Mouse (Mus musculus): ENCODE measurements around the gene Lmnb2. TPM values are rescaled to one million over a fixed set of nuclear protein-coding genes. Genes with fewer than 3 reads are reported as not detected.

The Lmnb2 gene
- total RNA-seq, 2 experiments from 2014 or later: 20.8 to 21.9 TPM

- no peak for DNase-seq (ENCODE audit: low spot score in 2 of 2)
- Histone ChIP-seq H3K4me3 (peak overlapping the region; percentile 94), H3K27ac (peak overlapping the region; percentile 97)
- TF ChIP-seq CTCF (conservative IDR thresholded peaks at IDR 0.05): no peak
These were observed 18.3 kb downstream of the Lmnb2 start for GRCm38 (mm10) chr10:80899591-80900317.

DNA sequence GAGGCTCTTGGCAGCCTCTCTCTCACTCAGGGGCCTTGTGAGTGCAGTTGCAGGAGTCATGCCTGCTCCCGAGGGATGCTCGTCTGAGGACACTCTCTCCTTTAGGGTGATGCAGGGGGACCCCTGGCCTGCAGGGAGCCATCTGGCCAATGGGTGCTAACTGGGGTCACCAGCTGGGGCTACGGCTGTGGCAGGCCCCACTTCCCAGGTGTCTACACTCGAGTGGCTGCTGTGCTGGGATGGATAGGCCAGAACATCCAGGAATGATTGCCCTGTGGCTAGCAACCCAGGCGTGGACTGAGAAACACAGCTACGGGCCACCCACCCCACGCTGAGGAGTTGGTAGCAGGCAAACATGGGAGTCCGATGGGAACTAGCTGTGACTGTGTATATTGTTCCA is 19.0 kb downstream of the Lmnb2 start:
- TF ChIP-seq CTCF (conservative IDR thresholded peaks at IDR 0.05): no peak
- peak in 1 of 2 experiments; percentile 16 for DNase-seq (ENCODE audit: low spot score in 2 of 2)
- Histone ChIP-seq H3K4me3 (peak overlapping the region; percentile 94; the same call in 1 of the 2 replicates), H3K27ac (peak overlapping the region; percentile 92; the same call in 1 of the 2 replicates)

DNA sequence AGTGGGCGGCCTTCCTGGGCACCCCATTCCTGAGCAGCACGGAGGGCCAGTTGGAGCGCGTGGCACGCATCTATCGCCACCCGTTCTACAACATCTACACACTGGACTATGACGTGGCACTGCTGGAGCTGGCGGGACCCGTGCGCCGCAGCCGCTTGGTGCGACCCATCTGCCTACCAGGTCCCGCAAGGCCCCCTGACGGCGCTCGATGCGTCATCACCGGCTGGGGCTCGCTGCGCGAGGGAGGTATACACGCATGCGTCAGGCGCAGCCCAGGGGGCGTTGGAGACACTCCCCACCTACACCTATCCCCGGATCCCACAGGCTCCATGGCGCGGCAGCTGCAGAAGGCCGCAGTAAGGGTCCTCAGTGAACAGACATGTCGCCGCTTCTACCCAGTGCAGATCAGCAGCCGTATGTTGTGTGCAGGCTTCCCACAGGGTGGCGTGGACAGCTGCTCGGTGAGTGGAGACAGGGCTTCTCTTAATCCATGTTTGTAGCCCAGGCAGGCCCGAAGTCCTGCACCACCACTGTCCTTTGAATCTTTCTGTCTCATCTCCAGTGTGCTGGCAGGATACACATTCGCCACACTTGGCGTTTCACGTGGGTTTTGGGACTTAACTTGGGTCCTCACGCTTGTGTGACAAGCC is 20.1 kb downstream of the Lmnb2 start:
- peak; percentile 77 to 81 for DNase-seq (ENCODE audit: low spot score in 2 of 2)
- Histone ChIP-seq H3K4me3 (peak overlapping the region; percentile 44), H3K27ac (peak overlapping the region; percentile 92)
- TF ChIP-seq CTCF (conservative IDR thresholded peaks at IDR 0.05): no peak; the same call in 1 of the 2 replicates

DNA sequence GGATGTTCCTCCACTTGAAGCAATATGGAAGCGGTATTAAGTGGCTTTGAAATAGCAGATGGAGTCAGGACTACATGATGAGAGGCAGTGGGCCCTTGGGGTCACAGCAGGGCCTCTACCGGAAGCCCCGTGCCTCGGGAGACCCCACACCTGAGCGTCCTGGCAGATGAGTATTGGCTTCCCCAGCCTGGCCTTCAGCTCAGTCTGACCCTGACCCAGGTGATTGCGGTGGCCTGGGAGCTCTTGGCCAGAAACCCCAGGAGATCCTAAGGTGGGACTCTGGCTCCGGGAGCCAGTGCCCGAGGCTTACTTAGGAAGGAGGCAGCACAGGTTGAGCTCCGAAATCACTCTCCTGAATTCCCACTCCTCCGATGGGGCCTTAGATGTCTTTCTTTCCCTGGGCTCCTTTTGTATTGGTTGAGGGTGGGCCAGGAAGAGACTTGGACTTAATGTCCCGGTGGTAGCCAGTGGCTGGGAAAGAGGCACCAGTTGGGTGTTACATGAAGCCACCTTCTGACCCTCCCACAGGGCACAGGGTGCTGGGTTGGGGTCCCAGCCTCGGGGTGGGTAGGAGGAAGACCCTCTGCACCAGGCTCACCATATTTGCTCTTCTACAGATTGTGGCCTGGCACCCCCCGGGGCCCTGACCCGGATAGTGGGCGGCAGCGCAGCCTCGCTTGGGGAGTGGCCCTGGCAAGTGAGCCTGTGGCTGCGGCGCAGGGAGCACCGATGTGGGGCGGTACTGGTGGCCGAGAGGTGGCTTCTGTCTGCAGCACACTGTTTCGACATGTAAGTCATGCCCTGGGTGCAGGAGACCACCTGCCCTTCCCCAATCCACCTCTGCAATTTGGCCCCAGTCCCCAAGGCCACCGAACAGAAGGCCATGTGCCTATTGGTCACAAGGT is 21.2 kb downstream of the Lmnb2 start:
- no peak for TF ChIP-seq CTCF (conservative IDR thresholded peaks at IDR 0.05)
- Histone ChIP-seq H3K4me3 (no peak overlapping the region), H3K27ac (peak overlapping the region; percentile 92)
- no peak for DNase-seq (ENCODE audit: low spot score in 2 of 2)

DNA sequence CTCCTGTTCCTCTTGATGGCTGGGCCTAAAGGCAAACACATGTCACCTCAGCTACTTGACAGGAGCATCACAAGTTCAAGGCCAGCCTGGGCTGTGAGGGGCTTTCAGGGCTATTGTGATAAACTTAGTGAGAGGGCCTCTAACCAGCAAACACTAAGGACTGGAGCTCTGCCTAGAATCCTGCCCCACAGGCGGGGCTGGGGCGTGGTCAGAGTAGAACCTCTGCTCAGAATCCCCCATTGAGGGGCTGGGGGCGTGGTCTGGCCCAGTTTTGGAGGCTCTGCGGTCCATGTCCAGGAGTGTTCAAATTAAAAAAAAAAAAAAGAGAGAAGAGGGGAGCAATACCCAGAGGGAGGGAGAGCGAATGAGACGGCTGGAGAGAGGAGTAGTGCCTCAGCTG is 22.3 kb downstream of the Lmnb2 start:
- no peak for DNase-seq (ENCODE audit: low spot score in 2 of 2)
- TF ChIP-seq CTCF (conservative IDR thresholded peaks at IDR 0.05): no peak
- no peak overlapping the region for H3K27ac ChIP-seq
- no peak overlapping the region for H3K4me3 ChIP-seq

DNA sequence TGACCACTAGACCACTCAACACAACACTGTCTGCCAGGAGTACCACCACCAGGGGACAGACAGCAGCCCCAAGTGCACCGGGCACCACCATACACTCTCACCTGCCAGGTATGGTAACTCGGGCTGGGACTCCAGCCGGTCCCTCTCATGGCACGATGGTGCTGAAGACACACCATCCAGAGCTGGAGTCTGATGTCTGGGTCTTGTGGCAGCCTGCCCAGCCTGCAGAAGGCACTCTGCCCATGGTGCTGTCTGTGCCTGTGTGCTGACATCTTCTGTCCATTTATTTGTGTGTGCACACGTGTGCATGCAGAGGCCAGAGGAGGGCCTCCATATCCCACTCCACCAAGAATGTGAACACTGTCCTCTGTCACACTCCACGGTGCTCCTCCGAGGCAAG is 22.9 kb downstream of the Lmnb2 start:
- TF ChIP-seq CTCF (conservative IDR thresholded peaks at IDR 0.05): no peak
- Histone ChIP-seq H3K4me3 (no peak overlapping the region), H3K27ac (no peak overlapping the region)
- DNase-seq (ENCODE audit: low spot score in 2 of 2): no peak

- DNase-seq (ENCODE audit: low spot score in 2 of 2): no peak
- Histone ChIP-seq H3K4me3 (no peak overlapping the region), H3K27ac (no peak overlapping the region)
- no peak for TF ChIP-seq CTCF (conservative IDR thresholded peaks at IDR 0.05)
These were observed 30.9 kb downstream of the Lmnb2 start for GRCm38 (mm10) chr10:80887181-80887580.

DNA sequence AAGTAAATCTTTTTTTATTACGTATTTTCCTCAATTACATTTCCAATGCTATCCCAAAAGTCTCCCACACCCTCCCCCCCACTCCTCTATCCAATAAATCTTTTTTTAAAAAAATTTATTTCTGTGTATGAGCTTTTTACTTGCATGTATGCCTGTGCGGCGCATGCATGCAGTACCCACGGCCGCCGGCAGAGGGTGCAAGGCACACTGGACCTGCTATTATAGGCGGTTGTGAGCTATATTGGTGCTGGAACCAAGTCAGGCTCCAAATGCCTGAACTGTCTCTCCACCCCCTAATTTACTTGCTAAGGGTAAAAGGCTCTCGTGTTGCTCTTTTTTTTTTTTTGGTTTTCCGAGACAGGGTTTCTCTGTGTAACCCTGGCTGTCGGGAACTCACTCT is 36.7 kb downstream of the Lmnb2 start:
- H3K4me3 ChIP-seq: no peak overlapping the region
- DNase-seq (ENCODE audit: low spot score in 2 of 2): peak in 1 of 2 experiments; percentile 64
- H3K27ac ChIP-seq: no peak overlapping the region
- TF ChIP-seq CTCF (conservative IDR thresholded peaks at IDR 0.05): peak; percentile 77

DNA sequence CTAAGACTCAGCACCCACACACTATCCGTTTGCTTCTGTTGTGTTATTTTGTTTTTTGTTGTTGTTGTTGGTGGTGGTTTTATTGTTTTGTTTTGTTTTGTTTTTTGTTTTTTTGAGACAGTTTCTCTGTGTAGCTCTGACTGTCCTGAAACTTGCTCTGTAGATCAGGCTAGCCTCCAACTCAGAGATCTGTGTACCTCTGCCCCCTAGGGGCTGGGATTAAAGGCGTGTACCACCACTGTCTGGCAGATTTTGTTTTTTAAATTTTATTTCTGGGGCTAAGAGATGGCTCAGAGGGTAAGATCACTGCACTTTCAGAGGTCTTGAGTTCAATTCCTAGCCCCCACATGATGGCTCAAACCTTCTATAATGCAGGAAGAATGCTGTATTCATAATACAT is 37.1 kb downstream of the Lmnb2 start:
- Histone ChIP-seq H3K4me3 (no peak overlapping the region), H3K27ac (no peak overlapping the region)
- no peak for DNase-seq (ENCODE audit: low spot score in 2 of 2)
- TF ChIP-seq CTCF (conservative IDR thresholded peaks at IDR 0.05): no peak

DNA sequence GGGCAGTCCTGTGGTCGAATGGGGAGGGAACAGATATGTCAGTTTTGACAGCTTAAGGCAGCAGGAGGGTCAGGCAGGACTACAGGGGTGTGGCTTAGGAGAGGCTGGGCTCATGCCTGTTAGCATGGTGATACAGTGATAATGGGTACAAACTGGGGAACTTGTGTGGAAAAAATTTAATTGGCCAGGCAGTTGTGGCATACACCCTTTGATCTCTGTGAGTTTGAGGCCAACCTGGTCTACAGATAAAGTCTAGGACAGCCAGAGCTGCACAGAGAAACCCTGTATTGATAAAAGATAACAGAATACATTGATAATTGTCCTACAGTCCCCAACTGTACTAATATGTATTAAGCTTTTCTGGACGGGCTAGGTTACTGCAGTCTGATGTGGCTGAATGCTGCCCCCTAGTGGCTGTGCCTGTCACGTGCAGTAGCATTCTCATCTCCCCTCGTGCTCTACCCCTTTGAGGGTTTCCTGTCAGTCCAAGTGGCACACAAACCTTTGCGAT is 37.9 kb downstream of the Lmnb2 start:
- no peak overlapping the region for H3K27ac ChIP-seq
- no peak overlapping the region for H3K4me3 ChIP-seq
- peak in 1 of 2 experiments; percentile 76 for DNase-seq (ENCODE audit: low spot score in 2 of 2)
- peak; percentile 92 for TF ChIP-seq CTCF (conservative IDR thresholded peaks at IDR 0.05)

DNA sequence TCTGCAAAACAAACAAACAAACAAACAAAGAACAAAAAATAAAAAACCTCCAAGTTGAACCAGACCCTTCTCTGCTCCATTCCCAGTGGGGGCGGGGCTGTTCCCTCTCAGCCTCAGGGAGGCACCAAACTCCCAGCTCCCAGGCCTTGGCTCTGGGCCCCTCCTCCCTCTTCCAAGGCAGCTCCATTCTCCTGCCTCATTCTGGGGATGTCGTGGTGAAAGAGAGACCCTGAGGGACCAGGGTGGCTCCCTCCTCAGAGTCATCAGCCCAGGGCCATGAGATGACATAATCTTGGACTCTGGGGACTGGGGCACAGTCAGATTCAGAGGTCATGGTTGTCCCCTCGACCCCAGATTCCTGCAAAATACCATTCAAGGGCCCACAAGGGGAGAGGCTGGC is 41.5 kb downstream of the Lmnb2 start:
- no peak for TF ChIP-seq CTCF (conservative IDR thresholded peaks at IDR 0.05)
- H3K27ac ChIP-seq: no peak overlapping the region
- H3K4me3 ChIP-seq: no peak overlapping the region
- no peak for DNase-seq (ENCODE audit: low spot score in 2 of 2)

DNA sequence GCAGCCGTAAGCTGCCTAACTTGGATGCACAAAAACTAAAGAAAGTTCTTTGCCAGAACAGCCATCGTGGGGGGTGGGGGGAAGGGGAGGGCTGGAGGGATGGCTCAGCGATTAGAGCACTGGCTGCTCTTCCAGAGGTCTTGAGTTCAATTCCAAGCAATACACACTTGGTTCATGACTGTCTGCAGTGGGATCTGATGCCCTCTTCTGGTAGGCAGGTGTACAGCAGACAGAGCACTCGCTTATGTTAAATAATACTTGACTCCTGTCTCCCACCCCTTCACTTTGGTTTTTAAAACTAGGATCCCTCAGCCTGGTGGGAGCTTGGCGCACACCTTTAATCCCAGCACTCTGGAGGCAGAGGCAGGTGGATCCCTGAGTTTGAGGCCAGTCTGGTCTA is 42.0 kb downstream of the Lmnb2 start:
- Histone ChIP-seq H3K27ac (no peak overlapping the region), H3K4me3 (no peak overlapping the region)
- TF ChIP-seq CTCF (conservative IDR thresholded peaks at IDR 0.05): peak; percentile 92
- peak in 1 of 2 experiments; percentile 69 for DNase-seq (ENCODE audit: low spot score in 2 of 2)

- Histone ChIP-seq H3K4me3 (no peak overlapping the region), H3K27ac (no peak overlapping the region)
- no peak for TF ChIP-seq CTCF (conservative IDR thresholded peaks at IDR 0.05)
- no peak for DNase-seq (ENCODE audit: low spot score in 2 of 2)
These were observed 44.0 kb downstream of the Lmnb2 start for GRCm38 (mm10) chr10:80874035-80874434.
